Mouse (Mus musculus) olfactory bulb, adult 2 months (tissue): ENCODE measurements around the gene Foxj2.

Experiments used
- CTCF ChIP-seq: fragments of 200-500 bp; IDR thresholded peaks from 2 replicates; pipeline ENCODE4 v1.5.1; 2012; ENCODE audit warnings: low read depth, mild to moderate bottlenecking, low read length, moderate library complexity; ENCODE audit not compliant: insufficient read depth
- POLR2A ChIP-seq: fragments of 200-500 bp; IDR thresholded peaks from 2 replicates; pipeline ENCODE4 v1.6.1; 2012; ENCODE audit warnings: mild to moderate bottlenecking, low read depth, low read length, moderate library complexity; ENCODE audit not compliant: insufficient read depth

GRCm38 (mm10) chr6:122824086-122824485 lies 4.4 kb downstream of the Foxj2 start:
- TF ChIP-seq POLR2A (no peak), CTCF (no peak)
